Mouse (Mus musculus) midbrain, embryonic 11.5 days (tissue): ENCODE measurements around the gene Mmp24. TPM values are rescaled to one million over a fixed set of nuclear protein-coding genes. Genes with fewer than 3 reads are reported as not detected.

Experiments
- ATAC-seq: fragments of 200-750 bp; cut with Nextera tagmentation; 2 replicates; pipeline ENCODE4 v1.8.0; 2017; ENCODE audit warnings: moderate TSS enrichment, moderate library complexity; ENCODE audit not compliant: low FRiP score
- DNase-seq: peaks from one replicate; pipeline ENCODE4 v3.0.0; 2015; ENCODE audit warnings: low spot score; ENCODE audit errors: missing footprints
- H3K27ac ChIP-seq: fragments of 300-500 bp; sonication (generic); 2 replicates; pipeline ENCODE4 v1.5.1; 2014; ENCODE audit warnings: low read depth, low read length
- H3K27me3 ChIP-seq: fragments of 300-500 bp; sonication (generic); 2 replicates; pipeline ENCODE4 v1.6.1; 2014; ENCODE audit warnings: mild to moderate bottlenecking, low read length, moderate library complexity, mixed read lengths; ENCODE audit not compliant: control insufficient read depth, insufficient read depth
- H3K36me3 ChIP-seq: fragments of 300-500 bp; sonication (generic); 2 replicates; pipeline ENCODE4 v1.6.1; 2014; ENCODE audit warnings: mild to moderate bottlenecking, low read length, moderate library complexity, mixed read lengths; ENCODE audit not compliant: control insufficient read depth, insufficient read depth
- H3K4me1 ChIP-seq: fragments of 300-500 bp; sonication (generic); 2 replicates; pipeline ENCODE4 v1.6.1; 2014; ENCODE audit warnings: low read length; ENCODE audit not compliant: control insufficient read depth, insufficient read depth
- H3K4me2 ChIP-seq: fragments of 300-500 bp; sonication (generic); 2 replicates; pipeline ENCODE4 v1.6.1; 2014; ENCODE audit warnings: mild to moderate bottlenecking, moderate library complexity
- H3K4me3 ChIP-seq: fragments of 300-500 bp; sonication (generic); 2 replicates; pipeline ENCODE4 v1.5.1; 2014; ENCODE audit warnings: low read depth, low read length
- H3K9ac ChIP-seq: fragments of 300-500 bp; sonication (generic); 2 replicates; pipeline ENCODE4 v1.6.1; 2014; ENCODE audit warnings: low read length
- H3K9me3 ChIP-seq: fragments of 300-500 bp; sonication (generic); 2 replicates; pipeline ENCODE4 v1.6.1; 2016; ENCODE audit warnings: low read length; ENCODE audit not compliant: control insufficient read depth
- WGBS: fragments of 180-500 bp; shearing (Covaris S2); extraction: QIAGEN DNeasy Blood & Tissue Kit; methylation state at CpG from one replicate; pipeline ENCODE4 v1.1.7; 2014; 5-methylcytosine and 5-hydroxymethylcytosine counted together
- polyA plus RNA-seq: library from polyadenylated mRNA; unstranded; fragments of >200 nt; fragmentation: Nextera tagmentation; extraction: Ambion mirVana; gene quantifications from 2 replicates; pipeline ENCODE4 v1.2.1, GENCODE M21; 2014

Gene Mmp24
- polyA plus RNA-seq, 1 experiment from 2014 or later: 2.0 TPM

GRCm38 (mm10) chr2:155852536-155852935 lies 77.4 kb downstream of the Mmp24 start:
- Histone ChIP-seq H3K27ac (no peak overlapping the region), H3K27me3 (no peaks in the 10 kb centered on the region), H3K4me1 (no peaks in the 10 kb centered on the region), H3K36me3 (peaks cover 2% of the 10 kb centered on the region; the same call in 1 of the 2 replicates), H3K4me3 (no peak overlapping the region), H3K9me3 (no peaks in the 10 kb centered on the region), H3K4me2 (no peak overlapping the region), H3K9ac (no peak overlapping the region)
- no peak for ATAC-seq
- WGBS: 93% methylated on average over 5 of the region's 5 CpGs
- DNase-seq: no peak

- ATAC-seq: no peak
- H3K27me3 ChIP-seq: no peaks in the 10 kb centered on the region
- H3K27ac ChIP-seq: no peak overlapping the region
- no peak overlapping the region for H3K4me3 ChIP-seq
- 86% methylated on average over 7 of the region's 7 CpGs for WGBS
- no peaks in the 10 kb centered on the region for H3K9me3 ChIP-seq
- no peaks in the 10 kb centered on the region for H3K4me1 ChIP-seq
- no peak overlapping the region for H3K4me2 ChIP-seq
- no peak for DNase-seq
- H3K9ac ChIP-seq: no peak overlapping the region
- H3K36me3 ChIP-seq: 0 out of 2 replicates have a peak, but pooled peaks cover 2% of the 10 kb centered on the region
These were observed 85.0 kb downstream of the Mmp24 start for GRCm38 (mm10) chr2:155860102-155860501.

- no peak for DNase-seq
- WGBS: 92% methylated on average over 6 of the region's 6 CpGs
- ATAC-seq: no peak
These were observed 86.4 kb downstream of the Mmp24 start for GRCm38 (mm10) chr2:155861581-155861980.

DNA sequence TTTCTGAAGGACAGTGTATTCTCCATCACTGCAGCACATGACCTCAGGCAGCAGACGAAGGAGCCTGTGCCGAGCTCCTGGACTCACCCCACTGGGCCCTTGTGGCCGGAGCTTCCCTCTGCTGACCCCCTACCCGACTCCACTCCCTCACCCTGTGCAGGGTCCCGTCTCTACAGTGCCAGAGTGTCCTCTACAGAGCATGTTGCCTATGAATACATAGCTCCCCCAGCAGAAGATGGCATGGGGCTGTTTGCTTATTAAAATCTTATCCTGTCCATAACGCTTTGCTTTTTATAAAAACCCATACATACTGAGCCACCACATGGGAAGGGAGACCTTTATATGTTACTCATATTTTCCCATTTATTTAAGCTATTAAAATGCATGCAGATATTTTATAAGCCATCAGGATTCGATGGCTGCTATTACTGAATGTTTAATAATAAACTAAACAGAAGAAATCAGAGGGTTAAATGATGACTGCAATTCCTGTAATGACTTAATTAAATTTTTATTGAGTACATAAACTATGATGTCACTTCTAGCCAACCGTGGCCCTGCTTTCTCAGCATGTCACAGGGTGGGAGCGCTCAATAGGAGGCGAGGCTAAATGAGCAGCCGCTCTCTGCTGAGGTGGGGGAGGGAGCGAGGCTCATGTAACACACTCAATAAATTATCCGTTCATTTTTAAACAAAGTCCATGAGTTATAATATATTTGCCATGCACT lies 87.6 kb downstream of the Mmp24 start:
- Histone ChIP-seq H3K4me2 (no peak overlapping the region), H3K9ac (no peak overlapping the region), H3K27me3 (no peaks in the 10 kb centered on the region), H3K4me1 (no peaks in the 10 kb centered on the region), H3K9me3 (no peaks in the 10 kb centered on the region), H3K27ac (no peak overlapping the region), H3K4me3 (no peak overlapping the region), H3K36me3 (no peaks in the 10 kb centered on the region)
- 82% methylated on average over 13 of the region's 13 CpGs for WGBS
- ATAC-seq (peak; percentile 76; the same call in 1 of the 2 replicates), DNase-seq (no peak)

More at GRCm38 (mm10) chr2:155861581-155861980, 86.4 kb downstream of the Mmp24 start:
- Histone ChIP-seq H3K9me3 (no peaks in the 10 kb centered on the region), H3K4me2 (no peak overlapping the region), H3K27ac (no peak overlapping the region), H3K4me1 (no peaks in the 10 kb centered on the region), H3K9ac (no peak overlapping the region), H3K27me3 (no peaks in the 10 kb centered on the region), H3K36me3 (0 out of 2 replicates have a peak, but pooled peaks cover 2% of the 10 kb centered on the region), H3K4me3 (no peak overlapping the region)

- Histone ChIP-seq H3K9me3 (no peaks in the 10 kb centered on the region), H3K9ac (no peak overlapping the region), H3K36me3 (no peaks in the 10 kb centered on the region), H3K4me2 (no peak overlapping the region), H3K27me3 (no peaks in the 10 kb centered on the region), H3K27ac (no peak overlapping the region; the same call in 1 of the 2 replicates), H3K4me1 (no peaks in the 10 kb centered on the region), H3K4me3 (no peak overlapping the region)
- WGBS: 68% methylated on average over 11 of the region's 11 CpGs
- no peak for DNase-seq
- ATAC-seq: peak; percentile 52; the same call in 1 of the 2 replicates
These were observed 88.2 kb downstream of the Mmp24 start for GRCm38 (mm10) chr2:155863301-155863867.

Other genes with a start within 250 kb of the Mmp24 start
- 14.7 and 17.5 TPM in 2 replicates for gene Gss, start 182.5 kb upstream of the Mmp24 start, polyA plus RNA-seq
- gene Myh7b, start 164.1 kb upstream of the Mmp24 start, polyA plus RNA-seq: 0.59 and 0.63 TPM in 2 replicates
- gene Trpc4ap, start 83.0 kb upstream of the Mmp24 start, polyA plus RNA-seq: 138 and 144 TPM in 2 replicates
- gene Edem2, start 45.9 kb upstream of the Mmp24 start, polyA plus RNA-seq: 32.3 and 34.6 TPM in 2 replicates
- not detected in 2 replicates for gene Gm17581, start 39.5 kb upstream of the Mmp24 start, polyA plus RNA-seq
- gene Procr, start 24.2 kb upstream of the Mmp24 start, polyA plus RNA-seq: 2.4 and 3.2 TPM in 2 replicates
- gene BC029722, start 44.1 kb downstream of the Mmp24 start, polyA plus RNA-seq: 7.9 and 8.0 TPM in 2 replicates
- 188 TPM in 2 replicates for gene Eif6, start 51.6 kb downstream of the Mmp24 start, polyA plus RNA-seq
- 0.14 and 0.25 TPM in 2 replicates for gene Fam83c, start 59.5 kb downstream of the Mmp24 start, polyA plus RNA-seq
- 77.3 and 88.8 TPM in 2 replicates for gene Uqcc1, start 155.0 kb downstream of the Mmp24 start, polyA plus RNA-seq
- gene Gm15557, start 165.4 kb downstream of the Mmp24 start, polyA plus RNA-seq: not detected in 2 replicates
- 0.05 and 0.15 TPM in 2 replicates for gene Gdf5, start 170.0 kb downstream of the Mmp24 start, polyA plus RNA-seq
- 13.2 and 13.8 TPM in 2 replicates for gene Cep250, start 181.1 kb downstream of the Mmp24 start, polyA plus RNA-seq
- 0.62 and 1.1 TPM in 2 replicates for gene 6430550D23Rik, start 232.6 kb downstream of the Mmp24 start, polyA plus RNA-seq
- gene Ergic3, start 232.7 kb downstream of the Mmp24 start, polyA plus RNA-seq: 212 and 224 TPM in 2 replicates